Mouse (Mus musculus) hindbrain, postnatal 0 days (tissue): Measurements from ENCODE around the gene Gpr37l1. TPM values are rescaled to one million over a fixed set of nuclear protein-coding genes. Genes with fewer than 3 reads are reported as not detected.

Source experiments
- ATAC-seq: fragments of 200-750 bp; cut with Nextera tagmentation; 2 replicates; pipeline ENCODE4 v1.8.0; 2017; ENCODE audit warnings: mild to moderate bottlenecking, moderate TSS enrichment, moderate library complexity
- DNase-seq: peaks from one replicate; pipeline ENCODE4 v3.0.0-alpha.2; 2015; ENCODE audit warnings: low spot score
- H3K27ac ChIP-seq: fragments of 300-500 bp; sonication (generic); 2 replicates; pipeline ENCODE4 v1.5.1; 2014; ENCODE audit warnings: mild to moderate bottlenecking
- H3K27me3 ChIP-seq: fragments of 300-500 bp; sonication (generic); 2 replicates; pipeline ENCODE4 v1.6.1; 2014; ENCODE audit warnings: low read length, mixed read lengths; ENCODE audit not compliant: insufficient read depth
- H3K36me3 ChIP-seq: fragments of 300-500 bp; sonication (generic); 2 replicates; pipeline ENCODE4 v1.6.1; 2014; ENCODE audit warnings: low read length, mixed read lengths; ENCODE audit not compliant: insufficient read depth
- H3K4me1 ChIP-seq: fragments of 300-500 bp; sonication (generic); 2 replicates; pipeline ENCODE4 v1.6.1; 2014; ENCODE audit warnings: antibody characterized with exemption, low read length, mixed read lengths; ENCODE audit not compliant: insufficient read depth
- H3K4me2 ChIP-seq: fragments of 300-500 bp; sonication (generic); 2 replicates; pipeline ENCODE4 v1.6.1; 2014; ENCODE audit warnings: low read depth, mild to moderate bottlenecking, low read length, moderate library complexity, mixed read lengths
- H3K4me3 ChIP-seq: fragments of 300-500 bp; sonication (generic); 2 replicates; pipeline ENCODE4 v1.5.1; 2014; ENCODE audit warnings: low read length
- H3K9ac ChIP-seq: fragments of 300-500 bp; sonication (generic); replicated peaks from 2 replicates; pipeline ENCODE4 v1.6.1; 2014; ENCODE audit warnings: mild to moderate bottlenecking, low read length, moderate library complexity, mixed read lengths
- H3K9me3 ChIP-seq: fragments of 300-500 bp; sonication (generic); 2 replicates; pipeline ENCODE4 v1.6.1; 2016; ENCODE audit warnings: low read length, mixed read lengths
- CTCF ChIP-seq: IDR thresholded peaks from 2 replicates; pipeline ENCODE4 v1.5.1; 2016; ENCODE audit warnings: antibody characterized with exemption, control low read depth, low read depth
- WGBS: fragments of 180-500 bp; shearing (Covaris S2); extraction: QIAGEN DNeasy Blood & Tissue Kit; methylation state at CpG from one replicate; pipeline ENCODE4 v1.1.7; 2014; 5-methylcytosine and 5-hydroxymethylcytosine counted together
- polyA plus RNA-seq: library from polyadenylated mRNA; unstranded; fragments of >200 nt; fragmentation: Nextera tagmentation; extraction: Ambion mirVana; gene quantifications from 2 replicates; pipeline ENCODE4 v1.2.1, GENCODE M21; 2015
- total RNA-seq: library from RNA; depleted of rRNA; stranded (reverse); fragments of >200 nt; gene quantifications from 2 replicates; pipeline ENCODE4 v1.2.3, GENCODE M21; 2014

Gene Gpr37l1
- total and polyA plus RNA-seq, 2 experiments from 2014 or later = 24.9 to 66.3 TPM

DNA sequence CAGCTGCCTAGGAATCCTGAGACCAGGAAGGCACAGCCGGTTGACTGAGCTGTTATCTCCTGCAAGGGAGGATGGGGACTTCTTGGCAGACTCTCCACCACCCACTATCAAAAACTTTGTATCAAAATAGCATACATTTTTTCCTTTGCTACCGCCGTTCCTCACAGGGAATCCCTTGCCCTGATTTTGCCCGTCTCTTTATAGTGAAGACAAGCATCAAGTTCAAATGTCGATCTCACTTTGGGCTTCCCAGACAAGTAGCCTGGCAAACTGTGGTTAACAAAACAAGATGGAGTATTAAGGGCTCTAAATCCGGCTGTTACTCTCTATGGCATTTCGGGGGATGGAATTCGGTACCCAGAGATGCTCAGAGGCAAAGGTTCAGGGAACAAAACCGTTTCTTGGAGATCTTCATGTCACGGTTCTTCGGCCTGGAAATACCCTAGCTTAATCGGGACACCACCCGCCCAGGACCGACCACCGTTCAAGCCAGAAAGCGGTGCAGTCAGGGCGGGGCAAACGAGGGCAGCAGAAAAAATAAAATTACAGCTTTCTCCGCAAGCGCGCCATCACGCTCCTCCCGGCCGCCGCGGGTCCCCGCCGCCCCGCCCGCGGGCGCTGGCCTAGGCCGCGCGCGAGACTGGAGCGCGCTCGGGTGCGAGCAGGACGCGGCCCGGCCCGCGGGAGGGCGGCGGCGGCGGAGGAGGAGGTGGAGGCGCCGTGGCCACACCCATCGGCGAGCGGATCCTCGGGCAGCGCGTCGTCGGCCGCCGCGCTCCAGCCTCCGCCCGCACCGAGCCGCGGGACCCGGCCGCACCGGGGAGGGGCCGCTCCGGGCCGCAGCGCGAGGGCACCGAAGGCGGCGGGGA, 21.2 kb downstream of the Gpr37l1 start, which contains the start of gene Arl8a:
Gene Arl8a (plus strand): TSS at position 748 of the 869 bp plus-strand sequence.
- H3K9ac ChIP-seq = peak within 1 kb of the TSS; percentile 100
- H3K4me2 ChIP-seq = peak within 1 kb of the TSS; percentile 87
- peaks cover 18% of the 10 kb centered on the region; the same call in 1 of the 2 replicates for H3K4me1 ChIP-seq
- no peaks in the 10 kb centered on the region for H3K9me3 ChIP-seq
- H3K4me3 ChIP-seq = peak within 1 kb of the TSS; percentile 99
- ATAC-seq (peak; percentile 82), DNase-seq (peak; percentile 95)
- H3K27ac ChIP-seq = peak within 1 kb of the TSS; percentile 98
- H3K27me3 ChIP-seq = no peaks in the 10 kb centered on the region
- peaks cover 3% of the 10 kb centered on the region; the same call in 1 of the 2 replicates for H3K36me3 ChIP-seq
- WGBS = under 1% methylated on average over 59 of the region's 78 CpGs
- TF ChIP-seq CTCF = no peak

DNA sequence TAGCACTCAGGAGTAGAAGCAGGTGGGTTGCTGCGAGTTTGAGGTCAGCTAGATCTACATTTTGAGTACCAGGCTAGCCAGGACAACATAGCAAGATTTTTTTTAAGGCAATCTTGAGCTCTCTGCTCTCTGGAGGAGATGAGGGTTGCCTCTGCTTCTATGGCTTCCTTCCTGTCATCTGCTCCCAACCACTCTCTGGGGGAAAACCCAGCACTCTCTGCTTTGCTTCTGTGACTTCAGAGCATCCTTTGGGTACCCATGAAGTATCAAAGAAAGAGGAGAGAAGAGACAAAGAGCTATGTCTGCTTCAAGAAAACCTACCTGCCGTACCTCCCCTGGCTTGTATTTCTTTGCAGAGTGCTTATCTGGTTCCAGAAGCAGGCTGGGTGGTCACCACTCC, 23.5 kb downstream of the Gpr37l1 start:
- Histone ChIP-seq H3K36me3 (no peaks in the 10 kb centered on the region), H3K9me3 (no peaks in the 10 kb centered on the region), H3K4me1 (peaks cover 5% of the 10 kb centered on the region; the same call in 1 of the 2 replicates), H3K9ac (no peak overlapping the region), H3K27me3 (no peaks in the 10 kb centered on the region), H3K4me2 (no peak overlapping the region), H3K27ac (no peak overlapping the region), H3K4me3 (no peak overlapping the region)
- DNase-seq (no peak), ATAC-seq (no peak)
- TF ChIP-seq CTCF = no peak
- WGBS = 90% methylated on average over 2 of the region's 2 CpGs

DNA sequence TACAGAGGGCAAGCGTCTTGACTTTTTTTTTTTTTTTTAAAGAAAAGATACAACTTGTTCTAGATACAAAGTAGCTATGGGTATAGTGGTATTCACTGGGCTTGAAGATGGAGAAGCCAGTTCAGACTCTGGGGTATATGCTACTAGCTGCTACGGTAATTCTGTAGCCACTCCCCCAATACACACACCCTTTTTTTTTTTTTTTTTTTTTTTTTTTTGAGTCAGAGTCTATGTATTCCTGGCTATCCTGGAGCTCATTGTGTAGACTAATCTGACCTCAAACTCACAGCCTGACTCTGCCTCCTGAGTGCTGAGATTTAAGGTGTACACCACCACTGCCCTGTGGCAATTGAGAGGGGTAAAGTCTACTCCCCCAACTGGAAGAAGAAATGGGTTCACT, 25.0 kb downstream of the Gpr37l1 start:
- Histone ChIP-seq H3K9me3 (no peaks in the 10 kb centered on the region), H3K36me3 (no peaks in the 10 kb centered on the region), H3K4me3 (no peak overlapping the region), H3K4me2 (no peak overlapping the region), H3K27me3 (no peaks in the 10 kb centered on the region), H3K4me1 (no peaks in the 10 kb centered on the region), H3K9ac (no peak overlapping the region), H3K27ac (no peak overlapping the region)
- DNase-seq (no peak), ATAC-seq (no peak)
- no peak for TF ChIP-seq CTCF
- 89% methylated on average over 2 of the region's 2 CpGs for WGBS

DNA sequence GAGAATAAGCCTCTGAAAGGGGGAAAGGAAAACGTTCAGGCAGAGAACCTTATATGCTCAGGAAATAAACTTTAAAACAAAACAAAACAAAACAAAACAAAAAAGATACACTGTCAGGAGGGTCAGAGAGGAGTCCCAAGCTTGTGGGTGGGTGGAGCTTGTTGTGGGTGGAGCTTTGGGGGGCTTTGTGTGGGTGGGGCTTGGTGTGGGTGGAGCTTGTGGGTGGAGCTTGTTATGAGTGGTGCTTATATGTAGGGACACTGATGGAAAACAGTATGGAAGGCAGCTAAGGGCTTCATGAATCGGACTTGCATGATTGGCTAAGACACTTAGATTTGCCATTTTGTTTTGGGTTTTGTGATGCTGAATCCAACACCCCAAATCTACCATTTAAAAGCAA, 27.6 kb downstream of the Gpr37l1 start:
- TF ChIP-seq CTCF = no peak
- Histone ChIP-seq H3K36me3 (no peaks in the 10 kb centered on the region), H3K4me2 (no peak overlapping the region), H3K9ac (no peak overlapping the region), H3K27me3 (no peaks in the 10 kb centered on the region), H3K4me1 (no peaks in the 10 kb centered on the region), H3K27ac (no peak overlapping the region), H3K9me3 (no peaks in the 10 kb centered on the region), H3K4me3 (no peak overlapping the region)
- DNase-seq (no peak), ATAC-seq (no peak)
- WGBS = 76% methylated on average over 2 of the region's 2 CpGs

DNA sequence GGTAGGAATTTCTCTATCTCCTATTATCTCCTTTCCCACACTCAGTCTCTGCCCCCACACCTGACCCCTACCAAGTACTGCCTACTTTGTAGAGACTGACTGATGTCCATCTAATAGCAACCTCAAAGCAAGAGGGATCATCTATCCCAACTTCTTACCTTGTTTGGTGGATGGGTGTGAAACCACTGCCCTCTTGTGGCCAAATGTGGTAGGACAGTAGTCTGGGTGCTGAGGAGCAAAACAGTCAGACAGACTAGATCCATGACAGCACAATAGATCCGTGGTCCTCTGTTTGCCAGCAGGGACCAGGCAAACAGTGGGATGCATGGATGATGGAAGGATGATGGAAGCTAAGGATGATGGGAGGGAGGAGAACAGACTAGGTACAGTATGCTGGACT, 31.0 kb downstream of the Gpr37l1 start:
- peak; percentile 100 for TF ChIP-seq CTCF
- DNase-seq = peak; percentile 82
- Histone ChIP-seq H3K36me3 (no peaks in the 10 kb centered on the region), H3K4me3 (no peak overlapping the region), H3K27ac (no peak overlapping the region), H3K9ac (no peak overlapping the region), H3K4me1 (no peaks in the 10 kb centered on the region), H3K4me2 (no peak overlapping the region), H3K9me3 (no peaks in the 10 kb centered on the region), H3K27me3 (no peaks in the 10 kb centered on the region)
- peak; percentile 68 for ATAC-seq
- 2% methylated on average over 1 of the region's 1 CpGs for WGBS

DNA sequence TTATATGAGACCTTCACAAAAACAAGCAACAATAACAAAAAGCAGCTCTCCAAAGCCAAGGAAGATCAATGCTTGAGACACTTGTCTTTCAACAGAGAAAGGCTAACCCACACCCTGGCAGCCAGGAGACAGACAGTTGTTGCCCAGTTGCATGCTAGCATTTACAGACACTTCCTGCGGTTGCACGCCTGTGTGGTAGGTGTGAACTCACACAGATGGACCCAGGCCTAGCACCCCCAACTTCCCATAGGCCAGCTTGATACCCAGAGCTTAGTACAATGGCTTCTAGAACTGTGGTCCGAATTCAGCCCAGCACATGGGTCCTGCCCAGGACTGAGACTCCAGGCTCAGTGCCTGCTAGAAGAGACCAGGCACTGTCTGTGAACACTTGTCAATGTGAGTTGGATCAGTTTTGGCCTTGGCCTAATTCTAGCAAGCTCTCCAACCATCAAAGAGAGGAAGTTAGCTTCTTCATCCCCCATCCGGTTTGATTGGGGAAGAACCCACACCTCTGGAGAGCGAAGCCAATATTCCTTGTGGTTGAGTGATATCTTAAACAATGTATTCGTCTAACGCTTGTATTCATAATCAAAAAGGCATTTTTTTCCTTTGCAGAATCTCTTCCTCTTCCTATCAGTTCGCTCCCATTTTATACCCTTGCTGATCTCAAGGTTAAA, 32.2 kb downstream of the Gpr37l1 start:
- H3K36me3 ChIP-seq = no peaks in the 10 kb centered on the region
- no peak for TF ChIP-seq CTCF
- H3K9ac ChIP-seq = no peak overlapping the region
- no peak for DNase-seq
- H3K27ac ChIP-seq = no peak overlapping the region
- H3K4me1 ChIP-seq = no peaks in the 10 kb centered on the region
- no peaks in the 10 kb centered on the region for H3K27me3 ChIP-seq
- whole genome bisulfite sequencing = 92% methylated on average over 8 of the region's 8 CpGs
- ATAC-seq = no peak
- H3K4me2 ChIP-seq = no peak overlapping the region
- no peak overlapping the region for H3K4me3 ChIP-seq
- no peaks in the 10 kb centered on the region for H3K9me3 ChIP-seq
